ENCODE assay signal across 17 mouse cellular contexts in genomic region chr17:34285371-34285770, GRCm38 (mm10). TPM values are rescaled to one million over a fixed set of nuclear protein-coding genes. Genes with fewer than 3 reads are reported as not detected.
"Had no signal": no experiment of that assay in that cellular context is flagged by ENCODE, and none has a peak within 500 bp of the region (broad histone marks: within the 10 kb centered on the region; RNA-seq: fewer than 3 reads in every experiment).

No protein-coding gene starts in this region.

- H3K27ac ChIP-seq: kidney, embryonic 15.5 days; limb, embryonic 12.5 days; limb, embryonic 15.5 days; liver, embryonic 14.5 days; lung, embryonic 15.5 days; stomach, embryonic 15.5 days had no signal

- DNase-seq: kidney, adult 11 months; left cerebral cortex, postnatal 4 days; midbrain, embryonic 14.5 days; right cerebral cortex, adult 18-20 months; right cerebral cortex, postnatal 14 days; right cerebral cortex, postnatal 4 days had no signal

- H3K36me3 ChIP-seq: kidney, embryonic 15.5 days; limb, embryonic 12.5 days; limb, embryonic 15.5 days; lung, embryonic 15.5 days; stomach, embryonic 15.5 days had no signal

- H3K4me1 ChIP-seq: kidney, embryonic 15.5 days; limb, embryonic 12.5 days; limb, embryonic 15.5 days; lung, embryonic 15.5 days; stomach, embryonic 15.5 days had no signal

- H3K27me3 ChIP-seq: lung, embryonic 15.5 days; stomach, embryonic 15.5 days had no signal

- H3K4me3 ChIP-seq: kidney, embryonic 15.5 days; limb, embryonic 12.5 days; limb, embryonic 15.5 days; lung, embryonic 15.5 days; stomach, embryonic 15.5 days had no signal

RNA-seq across cellular contexts. Expression of gene H2-Aa, which starts 2.3 kb away (rescaled TPM):
- polyA plus RNA-seq: limb, embryonic 12.5 days; liver, embryonic 11.5 days; midbrain, embryonic 11.5 days; neural tube, embryonic 11.5 days had no signal

RNA-seq across cellular contexts. Expression of gene H2-Eb2, which starts 40.1 kb away (rescaled TPM):
- polyA plus RNA-seq: kidney, embryonic 15.5 days; limb, embryonic 15.5 days; liver, embryonic 11.5 days; liver, embryonic 14.5 days; liver, postnatal 0 days; midbrain, embryonic 11.5 days; midbrain, embryonic 14.5 days; neural tube, embryonic 11.5 days; stomach, embryonic 15.5 days had no signal

RNA-seq across cellular contexts. Expression of gene H2-Ob, which starts 46.7 kb away (rescaled TPM):
- polyA plus RNA-seq: limb, embryonic 12.5 days; limb, embryonic 15.5 days; liver, embryonic 11.5 days; midbrain, embryonic 11.5 days; midbrain, embryonic 14.5 days; neural tube, embryonic 11.5 days; neural tube, embryonic 14.5 days had no signal
